Mouse (Mus musculus): Measurements from ENCODE around the gene Des.

The Des gene

GRCm38 (mm10) chr1:75347279-75347678, 12.8 kb upstream of the Des start:
- no peak for DNase-seq (ENCODE audit: low spot score in 2 of 2)

GRCm38 (mm10) chr1:75349275-75349674, 10.9 kb upstream of the Des start:
- DNase-seq (ENCODE audit: low spot score in 2 of 2): no peak

GRCm38 (mm10) chr1:75357261-75357660, 2.9 kb upstream of the Des start:
- no peak for DNase-seq (ENCODE audit: low spot score in 2 of 2)

GRCm38 (mm10) chr1:75358009-75358408, 2.1 kb upstream of the Des start:
- no peak for DNase-seq (ENCODE audit: low spot score in 2 of 2)

- DNase-seq (ENCODE audit: low spot score in 2 of 2): no peak
Observed at GRCm38 (mm10) chr1:75359346-75359745, 783 bp upstream of the Des start.

DNA sequence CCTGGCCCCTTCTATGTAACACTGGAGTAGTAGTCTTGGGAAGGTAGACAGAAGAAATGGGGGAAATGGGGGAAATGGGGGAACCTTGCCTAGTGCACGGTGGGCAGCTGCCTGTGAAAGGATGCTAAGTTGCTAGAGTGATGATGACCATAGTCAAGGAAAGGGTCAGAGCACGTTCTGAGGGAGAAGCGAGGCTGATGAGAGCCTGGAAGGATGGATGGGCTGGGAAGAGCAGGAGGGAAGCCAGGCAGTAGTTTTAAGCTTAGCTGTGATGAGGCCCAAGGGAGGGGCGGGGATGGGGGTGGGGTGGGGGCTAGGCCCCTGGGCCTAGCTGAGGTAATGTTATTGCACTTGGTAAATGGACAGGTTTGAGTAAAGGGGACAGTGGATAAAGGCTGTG, 994 bp downstream of the Des start:
- no peak for DNase-seq (ENCODE audit: low spot score in 2 of 2)

- DNase-seq (ENCODE audit: low spot score in 2 of 2): no peak
Observed at GRCm38 (mm10) chr1:75361750-75362149, 1.6 kb downstream of the Des start.

DNA sequence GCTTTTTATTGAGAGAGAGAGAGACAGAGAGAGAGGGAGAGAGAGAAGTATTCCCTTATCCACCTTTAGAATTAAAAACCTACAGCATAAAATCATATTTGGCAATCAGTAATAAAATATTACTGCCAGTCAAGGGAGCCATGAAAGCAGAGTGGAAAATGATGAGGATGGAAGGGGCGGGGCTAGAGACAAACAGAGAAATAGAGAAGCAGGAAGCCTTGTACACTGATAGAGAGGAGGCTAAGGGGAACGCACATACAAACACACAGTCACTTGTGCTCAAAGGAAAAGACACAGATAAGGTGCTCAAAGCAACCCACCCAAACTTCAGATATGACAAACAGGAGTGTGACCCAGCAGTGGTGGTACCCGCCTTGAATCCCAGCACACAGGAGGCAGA, 3.7 kb downstream of the Des start:
- no peak for DNase-seq (ENCODE audit: low spot score in 2 of 2)

GRCm38 (mm10) chr1:75365510-75366137, 5.5 kb downstream of the Des start:
- no peak for DNase-seq (ENCODE audit: low spot score in 2 of 2)

- DNase-seq (ENCODE audit: low spot score in 2 of 2): no peak
Observed at GRCm38 (mm10) chr1:75369360-75369983, 9.3 kb downstream of the Des start.

GRCm38 (mm10) chr1:75369984-75370660, 10.0 kb downstream of the Des start:
- DNase-seq (ENCODE audit: low spot score in 2 of 2): no peak

GRCm38 (mm10) chr1:75371317-75372095, 11.4 kb downstream of the Des start:
- DNase-seq (ENCODE audit: low spot score in 2 of 2): peak in 1 of 2 experiments; percentile 36

- DNase-seq (ENCODE audit: low spot score in 2 of 2): no peak
Observed at GRCm38 (mm10) chr1:75372450-75372849, 12.3 kb downstream of the Des start.

DNA sequence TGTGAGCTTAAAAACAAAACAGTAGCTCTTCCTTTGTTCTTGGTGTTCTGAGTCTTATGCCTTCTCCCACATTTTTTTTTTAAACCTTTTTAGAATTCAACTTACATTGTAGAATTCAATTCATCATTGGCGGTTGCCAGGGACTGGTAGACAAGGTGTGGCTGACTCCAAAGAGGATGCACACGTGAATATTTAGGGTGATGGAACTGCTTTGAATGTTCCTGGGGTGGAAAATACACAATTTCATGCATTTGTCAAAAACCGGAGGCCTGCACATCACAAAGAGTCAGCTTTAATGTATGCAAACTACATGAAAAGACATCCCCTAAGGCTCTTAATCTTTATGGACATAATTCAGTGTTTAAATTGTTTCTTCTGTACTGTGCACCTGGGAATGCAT, 13.1 kb downstream of the Des start:
- no peak for DNase-seq (ENCODE audit: low spot score in 2 of 2)

- DNase-seq (ENCODE audit: low spot score in 2 of 2): no peak
Observed at GRCm38 (mm10) chr1:75374950-75375936, 15.1 kb downstream of the Des start, which contains the start of gene Speg. Gene Speg (plus strand): TSS chr1:75375297.

DNA sequence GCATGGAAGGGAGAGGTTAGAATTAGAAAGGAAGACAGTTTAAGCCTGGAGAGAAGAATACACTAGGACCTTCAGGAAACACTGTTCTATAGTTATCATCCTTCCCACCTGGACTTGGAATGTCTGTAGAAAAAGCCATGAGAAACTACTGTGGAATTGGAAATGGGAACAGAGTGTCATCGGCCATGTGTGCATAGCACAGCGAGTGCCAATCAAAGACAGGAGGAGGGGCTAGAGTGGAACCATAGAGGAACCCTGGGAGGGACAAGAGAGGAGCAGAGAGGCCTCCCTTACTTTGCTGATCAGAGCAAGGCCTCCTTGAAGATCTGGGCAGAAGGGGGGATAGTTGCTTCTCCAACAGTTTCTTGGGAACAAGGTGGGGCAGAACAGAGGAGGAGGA, 19.1 kb downstream of the Des start:
- DNase-seq (ENCODE audit: low spot score in 2 of 2): no peak

GRCm38 (mm10) chr1:75379931-75380330, 19.8 kb downstream of the Des start:
- no peak for DNase-seq (ENCODE audit: low spot score in 2 of 2)

DNA sequence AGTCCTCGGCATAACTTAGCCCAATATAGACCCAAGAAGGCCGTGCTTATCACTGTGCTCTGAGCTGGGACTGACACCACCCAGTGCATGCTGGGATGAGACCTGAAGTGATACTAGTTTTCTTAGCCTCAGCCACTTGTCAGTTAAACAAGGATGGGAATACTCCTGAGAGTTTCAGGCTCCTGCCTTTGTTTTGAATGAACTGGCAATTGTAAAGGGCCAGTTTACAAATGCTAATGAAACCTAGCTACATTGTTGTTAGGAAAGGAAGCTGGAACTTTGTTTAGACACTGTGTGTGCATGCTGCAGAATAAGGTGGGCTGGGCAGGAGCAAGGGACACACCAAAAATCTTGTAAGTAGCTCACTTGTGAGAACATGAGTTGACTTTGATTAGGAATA, 20.8 kb downstream of the Des start:
- no peak for DNase-seq (ENCODE audit: low spot score in 2 of 2)

DNA sequence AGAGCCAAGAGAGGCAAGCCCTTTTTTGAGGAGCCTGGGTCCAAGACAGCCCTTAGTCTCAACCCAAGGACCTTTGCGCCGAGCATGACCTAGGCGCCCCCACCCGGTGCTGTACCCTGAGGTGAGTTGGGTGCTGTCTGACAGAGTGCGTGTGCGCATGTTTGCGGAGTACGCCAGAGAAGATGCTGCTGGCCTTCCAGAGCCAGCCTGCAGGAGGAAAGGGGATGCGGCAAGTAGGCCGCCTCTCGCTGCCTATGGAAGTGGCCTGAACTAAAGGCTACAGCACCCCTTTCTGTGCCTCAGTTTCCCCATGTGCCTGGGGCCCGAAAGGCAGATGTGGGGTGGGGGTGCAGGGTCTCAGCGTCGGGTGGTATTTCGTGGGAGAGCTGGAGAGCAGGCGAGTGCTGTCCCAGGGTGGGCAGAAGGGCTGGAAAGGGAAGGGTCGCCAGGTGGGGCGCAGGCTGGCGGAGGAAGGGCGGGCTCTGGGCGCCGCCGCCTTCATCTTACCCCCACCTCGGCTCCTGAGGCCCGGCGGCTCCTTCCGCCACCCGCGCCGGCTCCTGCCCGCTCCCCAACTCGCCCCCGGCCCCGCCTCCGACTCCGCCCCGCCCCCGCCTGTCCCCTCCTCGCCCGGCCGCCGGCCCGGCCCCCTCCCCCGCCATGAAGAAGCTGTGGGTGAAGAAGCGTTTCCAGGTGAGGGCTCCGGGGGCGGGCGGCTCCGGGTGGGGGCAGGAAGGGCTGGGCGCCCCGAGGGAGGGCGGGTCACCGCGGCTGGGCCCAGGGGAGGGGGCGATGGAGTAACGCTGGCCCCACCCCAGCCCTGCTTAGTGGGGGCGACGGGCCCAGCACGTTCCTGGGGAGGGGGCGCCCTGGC, 21.6 kb downstream of the Des start:
- no peak for DNase-seq (ENCODE audit: low spot score in 2 of 2)
